Mouse (Mus musculus): ENCODE measurements around the gene Cpm.
"Not testable (repeated sequence)": the region's sequence is repeated elsewhere in the genome, so short reads cannot be mapped to it uniquely, and the experiment has no call there.

The Cpm gene

DNA sequence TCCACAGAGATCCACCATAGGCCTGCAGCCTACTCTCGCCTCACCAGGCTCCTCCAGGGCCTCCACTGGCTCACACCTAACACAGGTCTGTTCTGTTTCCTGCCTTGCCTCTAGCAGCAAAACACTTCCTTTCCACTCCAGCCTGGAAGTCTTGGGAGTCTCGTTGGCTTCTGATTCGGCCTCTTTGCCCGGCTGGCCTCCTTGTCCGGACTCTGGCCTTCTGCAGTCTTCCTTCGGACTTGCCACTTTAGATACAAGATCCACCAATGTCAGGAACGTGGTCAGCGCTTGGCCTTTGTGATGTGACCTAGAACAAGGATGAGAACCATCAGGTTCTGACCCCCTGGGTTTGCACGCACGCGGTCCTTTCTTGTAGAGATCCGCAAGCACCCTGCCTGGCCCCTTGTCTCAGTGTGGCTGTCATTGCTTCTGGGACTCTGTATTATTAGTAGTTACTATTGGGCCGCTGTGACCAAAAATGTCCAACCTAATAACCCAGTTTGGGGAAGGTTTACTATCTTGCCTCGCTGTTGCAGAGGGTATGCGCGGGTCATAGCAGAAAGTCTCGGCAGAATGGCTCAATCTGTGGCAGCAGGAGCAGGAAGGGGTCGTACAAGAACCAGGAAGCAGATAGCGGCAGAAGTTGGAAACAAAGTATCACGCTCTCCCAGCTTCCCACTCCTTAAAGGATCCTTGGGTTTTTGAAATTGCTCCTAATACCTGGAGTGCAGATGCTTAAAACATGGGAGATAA, 22.1 kb upstream of the Cpm start:
- DNase-seq (ENCODE audit: low read depth, low spot score) = no peak

DNA sequence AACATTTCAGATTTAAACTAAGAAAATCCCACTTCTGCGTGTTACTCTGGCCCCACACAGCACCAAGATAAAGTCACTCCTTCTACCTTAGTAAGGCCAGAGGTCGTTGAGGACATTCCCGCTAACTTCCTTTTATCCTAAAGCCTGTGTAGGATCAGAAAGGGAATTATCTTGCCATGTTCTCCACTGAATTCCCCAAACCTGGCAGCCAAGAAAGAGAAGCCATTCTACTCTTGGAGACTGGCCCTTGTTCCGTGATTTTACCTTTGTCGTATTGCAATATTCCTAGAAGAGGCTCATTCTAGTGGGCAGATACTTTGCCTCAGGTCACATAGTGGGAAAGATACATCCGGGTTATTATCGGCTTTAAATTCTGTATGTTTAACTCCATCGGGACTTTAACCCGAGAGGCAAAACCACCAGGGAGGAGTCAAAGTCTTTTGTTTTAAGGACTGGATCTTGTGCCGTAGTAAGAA, 21.5 kb upstream of the Cpm start:
- DNase-seq (ENCODE audit: low read depth, low spot score) = no peak

DNA sequence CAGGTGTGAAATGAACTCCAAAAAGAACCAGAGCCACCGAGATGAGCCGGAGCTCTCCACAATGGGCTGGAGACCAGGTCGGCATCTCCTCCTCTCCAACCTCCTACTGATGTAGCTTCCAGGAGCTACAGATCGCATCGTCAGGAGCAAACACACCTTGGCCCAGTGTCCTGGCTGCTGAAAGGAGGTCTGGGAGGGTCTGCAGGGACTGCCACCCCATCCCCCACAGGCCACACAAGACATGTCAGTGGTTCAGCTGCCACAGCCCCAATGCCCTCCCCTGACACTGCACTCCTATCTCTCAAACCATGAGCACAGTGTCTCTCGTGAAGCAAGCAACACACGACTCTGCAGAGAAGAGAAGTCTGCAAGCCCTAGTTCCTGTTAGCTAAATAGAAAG, 20.8 kb upstream of the Cpm start:
- DNase-seq (ENCODE audit: low read depth, low spot score) = no peak

DNA sequence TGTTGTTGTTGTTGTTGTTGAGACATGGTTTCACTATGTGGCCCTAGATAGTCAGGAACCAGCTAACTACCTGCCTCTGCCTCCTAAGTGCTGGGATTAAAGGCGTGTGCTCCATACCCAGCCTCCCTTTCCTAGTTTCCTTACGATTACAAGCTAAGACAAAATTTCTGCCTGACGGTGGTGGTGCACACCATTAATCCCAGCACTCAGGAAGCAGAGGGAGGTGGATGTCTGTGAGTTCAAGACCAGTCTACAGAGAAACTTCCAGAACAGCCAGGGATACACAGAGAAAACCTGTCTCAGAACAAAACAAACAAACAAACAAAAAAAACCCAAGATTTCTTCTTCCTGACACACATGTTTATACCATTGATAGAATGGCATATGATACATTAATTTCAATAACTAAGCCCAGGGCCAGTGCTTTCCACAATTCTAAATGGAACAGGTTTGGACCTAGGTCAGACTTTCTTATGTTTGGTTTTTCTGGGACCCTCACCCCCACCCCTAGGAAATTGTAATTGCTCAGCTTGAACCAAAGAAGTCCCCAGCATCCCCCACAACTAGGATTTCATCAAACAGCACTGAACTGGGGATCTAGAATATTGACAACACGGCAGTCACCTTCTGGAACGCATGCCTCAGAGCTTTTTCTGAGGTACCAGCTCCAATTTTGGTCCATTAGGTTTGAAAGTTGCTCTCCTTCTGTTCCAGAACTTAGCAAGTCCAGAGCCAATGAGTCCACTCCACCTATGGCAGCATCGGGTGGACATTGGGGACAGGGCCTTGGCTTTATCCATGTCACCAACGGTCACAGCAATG, 20.1 kb upstream of the Cpm start:
- no peak for DNase-seq (ENCODE audit: low read depth, low spot score)

DNA sequence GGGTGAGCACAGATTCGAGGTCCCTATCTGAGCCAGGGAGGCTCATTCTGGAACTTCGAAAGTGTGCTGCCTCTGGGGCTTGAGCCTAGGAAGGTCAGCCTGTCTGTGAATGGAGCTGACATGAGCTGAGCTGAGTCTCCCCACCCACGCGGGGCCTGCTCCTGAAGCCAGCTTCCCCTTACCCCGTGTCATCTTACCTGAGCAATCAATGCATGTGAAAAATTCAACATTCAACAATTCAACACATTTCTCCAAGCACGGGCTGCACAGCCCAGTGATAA, 19.6 kb upstream of the Cpm start:
- no peak for DNase-seq (ENCODE audit: low read depth, low spot score)

DNA sequence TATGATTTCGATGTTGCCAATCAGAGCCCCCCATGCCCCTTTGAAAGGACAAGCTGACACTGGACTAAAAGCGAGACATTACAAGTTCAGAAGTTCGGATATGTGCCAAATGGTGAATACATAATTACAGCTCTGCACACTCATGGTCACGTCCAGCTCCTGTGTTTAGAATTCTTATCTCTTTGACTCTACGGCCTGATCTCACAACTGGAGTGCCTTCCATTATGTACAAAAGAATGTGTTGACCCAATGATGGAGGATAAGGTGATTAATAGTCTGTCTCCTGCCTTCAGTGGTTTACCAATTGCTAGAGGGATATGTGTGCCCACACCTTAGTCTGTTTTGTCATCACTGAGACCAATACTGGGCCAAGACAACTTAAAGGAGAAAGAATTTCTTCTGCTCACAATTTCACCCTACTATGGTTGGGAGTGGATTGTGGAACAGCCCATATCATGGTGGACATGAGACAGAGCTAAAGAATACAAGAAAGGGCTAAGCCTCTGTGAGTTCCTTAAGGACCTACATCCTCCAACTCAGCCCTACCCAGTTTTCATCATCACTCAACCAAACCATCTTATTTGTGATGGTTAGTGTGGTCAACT, 19.0 kb upstream of the Cpm start:
- DNase-seq (ENCODE audit: low read depth, low spot score) = no peak

DNA sequence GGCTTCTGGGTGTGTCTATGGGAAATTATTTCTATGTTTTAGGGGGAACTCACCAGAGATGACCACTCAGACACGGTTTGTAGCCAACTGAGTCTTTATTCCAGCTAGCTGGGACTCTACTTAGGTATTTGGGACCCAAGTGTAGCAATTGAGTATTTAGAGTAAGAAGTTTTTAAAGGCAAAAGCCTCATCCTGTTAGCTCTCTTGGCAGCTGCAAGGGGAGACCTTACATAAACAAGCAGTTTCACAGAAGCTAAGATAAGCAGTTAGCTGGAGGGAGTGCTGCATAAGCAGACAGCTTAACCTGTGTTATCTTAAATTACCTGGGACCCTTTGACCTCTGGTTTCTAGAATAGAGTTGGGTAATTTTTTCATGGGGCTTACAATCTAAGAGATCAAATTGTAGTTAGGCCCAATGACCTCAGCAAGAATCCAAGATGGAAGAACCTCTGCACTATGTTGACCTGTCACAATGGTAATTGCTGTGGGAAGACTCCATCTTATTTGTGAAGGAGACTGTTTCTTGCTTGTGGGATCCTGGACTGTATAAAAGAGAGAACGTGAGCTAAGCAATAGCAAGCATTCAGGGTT, 18.4 kb upstream of the Cpm start:
- DNase-seq (ENCODE audit: low read depth, low spot score) = no peak

DNA sequence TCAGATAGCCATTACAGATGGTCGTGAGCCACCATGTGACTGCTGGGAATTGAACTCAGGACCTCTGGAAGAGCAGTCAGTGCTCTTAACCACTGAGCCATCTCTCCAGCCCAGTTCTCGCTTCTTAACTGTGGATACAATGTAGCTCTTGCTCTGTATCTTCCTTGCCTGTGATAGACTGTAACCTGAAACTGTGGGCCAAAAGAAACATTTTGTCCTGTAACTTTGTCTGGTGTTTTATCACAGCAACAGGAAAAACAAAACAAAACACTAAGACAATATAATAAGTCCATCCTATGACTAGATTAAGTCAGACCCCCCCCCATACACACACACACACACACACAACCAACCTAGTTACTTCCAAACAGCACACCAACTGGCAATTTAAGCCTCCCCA, 17.8 kb upstream of the Cpm start:
- no peak for DNase-seq (ENCODE audit: low read depth, low spot score)

DNA sequence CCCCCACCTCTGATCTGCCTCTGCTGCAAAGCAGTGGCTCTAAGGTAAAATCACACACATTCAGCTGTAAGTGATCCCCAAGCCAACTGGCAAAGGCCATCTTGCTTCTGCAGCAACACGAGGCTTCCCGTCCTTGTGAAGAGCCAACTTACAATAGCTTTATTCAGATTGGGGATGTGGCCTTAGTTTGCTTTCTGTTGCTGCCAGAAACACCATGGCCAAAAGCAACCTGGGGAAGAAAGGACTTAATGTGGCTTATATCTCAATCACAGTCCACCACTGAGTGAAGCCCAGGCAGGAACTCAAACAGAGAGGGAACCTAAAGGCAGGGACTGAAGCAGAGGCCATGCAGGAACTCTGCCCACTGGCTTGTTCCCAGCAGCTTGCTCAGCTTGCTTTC, 17.3 kb upstream of the Cpm start:
- no peak for DNase-seq (ENCODE audit: low read depth, low spot score)

DNA sequence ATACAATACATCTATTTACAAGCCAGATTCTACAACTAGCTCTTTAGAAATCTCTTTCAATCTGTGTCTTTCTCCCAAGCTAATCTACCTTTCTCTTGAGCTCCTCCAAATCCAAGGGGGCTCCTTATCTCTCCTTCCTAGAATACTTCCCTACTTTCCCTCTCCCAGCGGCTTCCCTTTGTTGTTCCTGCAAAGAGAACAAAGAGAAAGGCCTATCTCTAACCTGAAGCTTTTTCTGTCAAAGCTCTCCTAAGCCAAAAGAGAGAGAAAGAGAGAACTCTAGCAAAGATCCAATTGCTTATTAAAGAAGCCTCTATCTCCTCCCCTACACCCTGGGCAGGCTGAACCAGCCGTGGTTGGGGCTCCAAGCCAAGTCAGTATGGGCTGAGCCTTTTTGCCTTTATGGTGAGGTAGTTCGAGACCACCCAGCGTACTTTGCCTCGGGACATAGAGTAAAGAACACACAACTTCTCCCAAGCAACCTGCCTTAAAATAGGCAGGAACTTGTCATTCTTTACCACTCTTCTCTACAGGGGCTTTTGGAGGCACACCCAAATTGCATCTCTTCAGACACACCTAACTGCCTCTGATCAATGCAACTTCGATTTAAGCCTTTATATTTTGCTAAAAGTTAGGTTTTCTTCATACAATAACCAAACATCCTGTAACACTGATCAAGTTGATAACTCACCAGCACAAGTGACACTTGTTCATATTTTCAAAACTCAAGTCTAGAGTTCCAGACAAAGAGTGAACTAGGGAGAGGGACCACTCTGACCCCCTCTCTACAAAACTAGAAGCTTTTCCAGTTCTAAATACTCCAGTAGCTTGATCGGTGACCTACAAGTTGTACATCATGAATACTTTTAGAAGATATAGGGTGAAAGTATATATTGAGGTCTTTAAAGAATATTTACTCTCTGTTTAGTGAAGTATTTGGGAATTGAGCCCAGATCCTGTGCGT, 16.4 kb upstream of the Cpm start:
- no peak for DNase-seq (ENCODE audit: low read depth, low spot score)

DNA sequence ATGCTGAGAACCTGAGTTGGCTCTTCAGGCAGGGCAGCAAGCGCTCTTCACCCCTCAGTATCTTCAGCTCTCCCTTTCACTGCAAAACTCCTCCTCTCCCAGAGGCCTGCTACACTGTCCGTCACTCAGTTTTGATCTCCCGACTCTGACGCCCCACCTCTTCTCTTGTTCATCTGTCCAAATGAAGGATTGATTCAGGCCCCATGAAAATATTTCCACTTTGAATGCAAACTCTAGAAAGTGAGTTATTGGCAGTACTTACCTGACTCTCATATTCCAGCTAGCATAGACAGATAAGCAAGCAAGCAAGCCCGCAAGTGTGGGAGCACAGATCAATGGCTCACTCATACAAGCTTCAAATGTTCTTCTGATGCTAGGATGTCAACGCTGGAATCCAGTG, 15.3 kb upstream of the Cpm start:
- no peak for DNase-seq (ENCODE audit: low read depth, low spot score)

DNA sequence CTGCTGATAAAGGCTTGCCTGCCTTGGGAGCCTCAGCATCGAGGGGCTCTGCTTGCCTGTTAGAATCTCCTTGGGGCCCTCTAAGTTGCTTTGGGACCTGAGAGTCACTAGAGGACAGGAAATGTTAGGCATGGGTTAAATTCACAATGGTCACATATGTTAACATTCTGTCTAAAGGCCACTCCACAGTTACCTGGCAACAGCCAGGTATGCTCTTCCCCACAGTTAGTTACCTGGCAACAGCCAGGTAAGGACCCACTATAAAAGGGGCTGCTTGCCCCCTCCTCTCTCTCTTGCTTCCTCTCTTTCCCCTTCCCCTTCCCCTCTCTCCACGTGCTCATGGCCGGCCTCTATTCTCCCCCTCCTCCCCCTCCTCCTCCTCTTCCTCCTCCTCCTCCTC, 14.9 kb upstream of the Cpm start:
- DNase-seq (ENCODE audit: low read depth, low spot score) = no peak

DNA sequence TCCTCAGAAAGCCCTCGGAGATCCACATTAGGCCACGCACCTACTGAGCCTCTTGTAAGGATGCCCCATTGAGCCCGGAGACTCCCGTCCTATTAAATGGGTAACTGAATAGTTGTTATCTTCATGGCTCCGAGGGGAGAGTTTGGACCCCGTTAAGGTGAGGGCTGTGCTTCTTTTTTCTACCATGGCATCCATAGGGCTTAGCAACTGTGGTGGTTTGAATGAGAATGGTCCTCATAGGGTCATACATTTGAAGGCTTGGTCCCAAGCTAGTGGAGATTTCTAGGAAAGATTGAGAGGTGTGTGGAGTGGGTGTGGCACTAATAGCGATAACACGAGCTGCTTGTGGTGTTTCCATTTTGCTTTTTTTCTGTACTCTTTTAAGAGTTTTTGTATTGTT, 14.1 kb upstream of the Cpm start:
- no peak for DNase-seq (ENCODE audit: low read depth, low spot score)

DNA sequence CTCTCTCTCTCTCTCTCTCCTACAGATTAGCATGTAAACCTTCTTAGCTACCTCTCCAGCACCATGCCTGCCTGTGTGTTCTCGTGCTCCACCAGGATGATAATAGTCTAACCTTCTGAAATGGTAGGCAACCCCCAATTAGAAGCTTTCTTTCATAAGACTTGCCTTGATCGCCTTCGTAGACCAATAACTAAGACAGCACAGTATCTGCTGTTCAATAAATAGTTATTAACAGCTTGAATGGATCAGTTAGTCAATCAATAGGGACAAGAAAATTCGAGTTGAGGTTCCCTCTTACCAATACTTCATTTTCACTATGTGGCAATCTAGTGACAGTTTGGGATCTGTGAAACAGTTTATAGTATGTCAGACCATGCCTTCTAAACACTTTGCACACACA, 13.6 kb upstream of the Cpm start:
- DNase-seq (ENCODE audit: low read depth, low spot score) = no peak

DNA sequence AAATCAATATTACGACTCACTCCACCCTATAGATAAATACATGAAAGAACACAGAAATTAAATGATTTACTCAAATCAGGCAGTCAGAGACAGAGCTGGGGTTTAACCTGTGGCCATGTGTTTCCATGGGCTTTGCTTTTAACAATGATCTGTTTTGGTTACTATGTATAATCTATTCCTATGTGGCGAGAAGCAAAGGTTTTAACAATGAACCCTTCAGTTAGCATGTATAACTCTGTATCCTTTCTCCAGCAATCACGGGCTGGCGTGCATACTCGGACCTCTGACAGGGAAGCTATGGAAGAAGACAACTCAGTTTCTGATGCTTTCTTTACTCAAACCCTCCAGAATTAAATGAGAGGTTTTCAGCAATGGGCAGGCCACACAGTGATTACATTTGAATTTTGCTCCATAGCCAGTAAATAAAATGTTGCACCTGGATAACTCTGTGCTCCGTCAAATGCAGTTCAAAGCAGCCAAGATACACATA, 13.1 kb upstream of the Cpm start:
- no peak for DNase-seq (ENCODE audit: low read depth, low spot score)

DNA sequence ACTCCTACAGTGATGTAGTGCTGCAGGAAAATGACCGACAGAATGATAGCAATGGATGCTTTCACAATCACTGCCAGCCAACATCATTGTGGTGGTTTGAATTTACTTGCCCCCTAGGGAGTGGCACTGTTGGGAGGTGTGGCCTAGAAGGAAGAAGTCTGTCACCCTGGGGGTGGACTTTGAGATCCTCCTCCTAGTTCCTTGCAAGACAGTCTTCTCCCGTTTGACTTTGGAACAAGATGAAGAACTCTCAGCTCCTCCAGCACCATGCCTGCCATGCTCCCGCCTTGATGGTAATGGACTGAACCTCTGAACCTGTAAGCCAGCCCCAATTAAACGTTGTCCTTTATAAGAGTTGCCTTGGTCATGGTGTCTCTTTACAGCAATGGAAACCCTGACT, 12.5 kb upstream of the Cpm start:
- DNase-seq (ENCODE audit: low read depth, low spot score) = not testable (repeated sequence)

DNA sequence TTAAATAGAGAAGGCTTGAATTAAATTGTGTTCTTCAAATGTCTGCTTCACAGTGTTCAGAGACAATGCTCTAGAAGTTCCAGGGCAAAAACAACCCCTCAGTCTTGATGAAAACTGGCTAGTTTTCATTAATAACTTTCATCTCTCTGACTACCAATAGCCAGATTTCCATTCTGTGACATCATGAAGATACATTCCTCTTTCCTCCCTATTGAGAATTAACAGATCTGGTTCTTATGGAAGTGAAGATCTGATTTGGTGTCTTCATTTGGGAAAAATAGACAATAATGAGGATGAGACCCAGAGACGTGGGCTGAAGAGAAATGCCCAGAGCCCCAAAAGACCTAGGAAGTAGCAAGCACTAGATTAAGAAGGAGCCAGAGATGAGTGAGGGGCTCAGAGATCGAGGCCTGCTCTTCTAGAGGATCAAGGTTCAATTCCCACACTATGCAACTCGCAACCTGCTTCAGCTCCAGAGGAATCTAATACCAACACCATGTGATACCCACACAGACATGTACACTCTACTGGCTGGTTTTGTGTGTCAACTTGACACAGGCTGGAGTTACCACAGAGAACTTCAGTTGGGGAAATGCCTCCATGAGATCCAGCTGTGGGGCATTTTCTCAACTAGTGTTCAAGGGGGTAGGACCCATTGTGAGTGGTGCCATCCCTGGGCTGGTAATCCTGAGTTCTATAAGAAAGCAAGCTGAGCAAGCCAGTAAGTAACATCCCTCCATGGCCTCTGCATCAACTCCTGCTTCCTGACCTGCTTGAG, 11.5 kb upstream of the Cpm start:
- DNase-seq (ENCODE audit: low read depth, low spot score) = no peak

DNA sequence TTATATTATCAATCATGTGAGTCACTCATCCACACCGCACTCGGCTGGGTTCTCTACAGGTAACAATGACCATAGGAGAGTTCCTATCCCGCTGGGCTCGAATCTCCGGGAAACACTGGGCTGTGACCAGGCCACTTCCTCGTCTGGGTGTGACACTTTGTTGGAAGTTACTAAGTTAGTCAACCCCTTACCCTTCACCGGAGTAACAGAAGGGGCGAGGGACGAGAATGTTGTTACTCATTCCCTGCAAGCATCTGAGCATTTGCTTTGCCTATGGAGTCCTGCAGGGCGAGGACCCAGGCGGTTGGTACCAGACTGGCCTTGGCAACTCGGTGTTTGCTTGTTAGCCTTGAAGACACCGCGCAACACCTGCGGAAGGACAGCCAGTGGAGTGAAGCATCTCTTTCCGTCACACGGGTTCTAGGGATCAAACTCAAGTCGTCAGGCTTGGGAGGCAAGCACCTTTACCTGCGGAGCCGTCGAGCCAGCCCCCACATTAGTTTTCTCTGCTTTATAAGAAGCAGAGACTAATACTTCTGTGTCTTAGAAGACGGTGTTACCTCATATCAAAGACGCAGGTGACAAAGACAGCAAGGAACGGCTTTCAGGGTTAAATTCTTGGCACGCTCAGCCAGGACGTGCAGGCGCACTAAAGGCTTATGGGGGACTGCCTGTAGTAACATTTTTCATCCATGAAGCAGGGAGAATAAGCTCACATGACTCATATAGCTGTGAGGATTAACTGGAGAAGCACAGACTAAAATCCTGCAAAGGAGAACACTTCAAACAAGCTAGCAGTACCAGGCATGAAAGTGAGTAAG, 10.0 kb upstream of the Cpm start:
- no peak for DNase-seq (ENCODE audit: low read depth, low spot score)

DNA sequence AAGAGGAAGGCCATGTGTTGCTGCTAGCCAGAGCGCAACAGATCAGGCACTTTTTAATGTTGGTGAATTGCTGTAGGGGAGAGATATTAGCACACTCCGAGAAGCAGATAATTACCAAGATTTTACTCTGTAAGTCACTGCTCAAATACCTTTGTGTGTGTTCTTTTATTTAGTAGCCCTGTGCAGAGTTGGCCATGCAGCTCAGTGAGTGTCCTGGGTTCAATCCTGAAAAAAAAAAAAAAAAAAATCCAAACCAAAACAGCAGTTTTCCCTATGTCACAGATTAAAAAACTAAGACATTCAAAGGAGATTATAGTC, 9.5 kb upstream of the Cpm start:
- no peak for DNase-seq (ENCODE audit: low read depth, low spot score)

DNA sequence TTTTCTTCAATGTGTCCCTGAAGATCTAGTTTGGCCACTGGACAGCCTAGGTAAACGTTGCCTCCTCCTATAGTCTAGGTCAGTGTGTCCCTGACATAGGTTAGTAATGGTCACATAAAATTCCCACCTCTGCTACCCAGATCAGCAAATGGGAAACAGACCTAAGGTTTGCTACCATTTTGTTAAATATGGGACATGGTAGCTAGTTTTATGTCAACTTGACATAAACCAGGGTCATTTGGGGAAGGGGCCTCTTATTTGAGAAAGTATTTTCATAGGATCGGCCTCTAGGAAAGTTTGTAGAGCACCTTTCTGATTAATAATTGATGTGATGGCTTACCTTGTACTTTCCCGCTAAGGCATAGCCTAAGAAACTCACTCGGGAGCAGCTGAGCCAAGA, 8.8 kb upstream of the Cpm start:
- DNase-seq (ENCODE audit: low read depth, low spot score) = no peak
